Mouse (Mus musculus) yolk sac, embryonic 10.5 days (tissue): Measurements from ENCODE around the gene Gm20814.
"Not testable (repeated sequence)": the region's sequence is repeated elsewhere in the genome, so short reads cannot be mapped to it uniquely, and the experiment has no call there.

Source experiments
- DNase-seq: peaks from one replicate; pipeline ENCODE4 v3.0.0-alpha.2; 2017; ENCODE audit warnings: low spot score

Gm20814 gene

DNA sequence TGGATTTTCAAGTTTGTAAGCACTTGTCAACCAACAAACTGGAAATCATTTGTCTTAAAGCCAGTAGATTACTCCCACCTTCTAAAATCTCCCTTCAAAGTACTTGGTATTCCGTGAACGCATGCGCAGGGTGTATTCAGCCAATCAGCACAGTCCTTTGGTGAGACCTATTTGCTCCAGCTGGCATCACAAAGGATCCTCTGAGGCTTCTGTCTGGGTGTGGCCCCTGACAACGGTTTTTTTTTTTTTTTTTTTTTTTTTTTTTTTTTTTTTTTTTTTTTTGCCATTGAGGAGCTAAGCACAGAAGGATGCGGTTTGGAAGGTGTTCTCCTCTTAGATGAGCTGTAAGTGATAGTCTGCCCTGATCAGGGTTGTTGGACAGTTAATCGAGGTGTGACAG lies at the start of gene Gm20814:
Gene Gm20814, plus strand, starts transcription at position 301 of the 400 bp plus-strand sequence.
- not testable (repeated sequence) for DNase-seq
